Mouse (Mus musculus) CH12.LX (cell line): ENCODE data around the gene Cdh13. TPM values are rescaled to one million over a fixed set of nuclear protein-coding genes. Genes with fewer than 3 reads are reported as not detected.

Source experiments
- DNase-seq: peaks from one replicate; pipeline ENCODE4 v3.0.0-alpha.2; 2013; ENCODE audit errors: extremely low read depth
- H3K27ac ChIP-seq: 2 replicates; pipeline ENCODE4 v1.5.1; 2012; ENCODE audit warnings: low read depth, mild to moderate bottlenecking, control low read depth, moderate library complexity; ENCODE audit not compliant: insufficient read depth
- H3K27me3 ChIP-seq: replicated peaks from 2 replicates; pipeline ENCODE3; 2012; ENCODE audit warnings: inconsistent platforms
- H3K36me3 ChIP-seq, 2 experiments: replicated peaks in 1 of 2; 2 replicates each; pipeline versions ENCODE3 to v1.6.1; 2012; ENCODE audit warnings: inconsistent platforms in 1 of 2, low read length in 1 of 2, mild to moderate bottlenecking in 1 of 2, mixed read lengths in 1 of 2, moderate library complexity in 1 of 2; ENCODE audit not compliant: control insufficient read depth in 1 of 2, insufficient read depth in 1 of 2
- H3K4me1 ChIP-seq, 2 experiments: 2 replicates each; pipeline ENCODE4 v1.6.1; 2012; ENCODE audit warnings: inconsistent platforms in 1 of 2, moderate library complexity in 1 of 2; ENCODE audit not compliant: insufficient read depth in 2 of 2, control insufficient read depth in 1 of 2
- H3K4me2 ChIP-seq: 2 replicates; pipeline ENCODE4 v1.6.1; 2012; ENCODE audit warnings: low read depth, mild to moderate bottlenecking, control low read depth; ENCODE audit not compliant: poor library complexity, insufficient read depth, severe bottlenecking
- H3K4me3 ChIP-seq, 3 experiments: fragments of 150-350 bp in 1 of 3; sonication (generic) in 1 of 3; replicated peaks in 1 of 3; 2 replicates each; pipeline versions ENCODE3 to v1.5.1; 2011 to 2012; ENCODE audit warnings: low read depth in 2 of 3, low read length in 2 of 3, mild to moderate bottlenecking in 2 of 3, moderate library complexity in 2 of 3, control low read depth in 1 of 3, improper control_type of control experiment in 1 of 3, inconsistent platforms in 1 of 3, mixed read lengths in 1 of 3; ENCODE audit not compliant: poor library complexity in 1 of 3
- H3K79me2 ChIP-seq: replicated peaks from 2 replicates; pipeline ENCODE4 v1.6.1; 2012; ENCODE audit warnings: mild to moderate bottlenecking, moderate library complexity; ENCODE audit not compliant: control insufficient read depth, poor library complexity, insufficient read depth, severe bottlenecking; ENCODE audit errors: extremely low read depth
- H3K9ac ChIP-seq: 2 replicates; pipeline ENCODE4 v1.6.1; 2012; ENCODE audit warnings: low read depth, mild to moderate bottlenecking, control low read depth, moderate library complexity; ENCODE audit not compliant: insufficient read depth
- H3K9me3 ChIP-seq: replicated peaks from 2 replicates; pipeline ENCODE3; 2012; ENCODE audit warnings: low read length, inconsistent platforms, mixed read lengths
- BHLHE40 ChIP-seq: IDR thresholded peaks from 2 replicates; pipeline ENCODE4 v1.6.1; 2011; ENCODE audit warnings: mild to moderate bottlenecking, low read depth, low read length, improper control_type of control experiment
- CHD1 ChIP-seq: IDR thresholded peaks from 2 replicates; pipeline ENCODE4 v1.6.1; 2012; ENCODE audit warnings: low read depth, low read length, improper control_type of control experiment, inconsistent platforms
- CHD2 ChIP-seq: IDR thresholded peaks from 2 replicates; pipeline ENCODE4 v1.6.1; 2011; ENCODE audit warnings: low read length, improper control_type of control experiment
- CTCF ChIP-seq, 2 experiments: IDR thresholded peaks in 1 of 2; conservative IDR thresholded peaks in 1 of 2; 2 replicates each; pipeline ENCODE4 v1.5.1; 2011 to 2012; ENCODE audit warnings: low read depth in 2 of 2, low read length in 2 of 2, improper control_type of control experiment in 1 of 2, inconsistent platforms in 1 of 2, mild to moderate bottlenecking in 1 of 2, moderate library complexity in 1 of 2
- ELF1 ChIP-seq: IDR thresholded peaks from 2 replicates; pipeline ENCODE4 v1.6.1; 2014; ENCODE audit warnings: low read depth, mild to moderate bottlenecking, inconsistent platforms, low read length, improper control_type of control experiment
- ETS1 ChIP-seq: conservative IDR thresholded peaks from 2 replicates; pipeline ENCODE4 v1.6.1; 2012; ENCODE audit warnings: low read depth, mild to moderate bottlenecking, inconsistent platforms, low read length, improper control_type of control experiment, moderate library complexity
- GABPA ChIP-seq: IDR thresholded peaks from 2 replicates; pipeline ENCODE4 v1.6.1; 2012; ENCODE audit warnings: low read depth, low read length, improper control_type of control experiment, inconsistent platforms; ENCODE audit not compliant: insufficient replicate concordance
- JUN ChIP-seq: IDR thresholded peaks from 2 replicates; pipeline ENCODE4 v1.6.1; 2011; ENCODE audit warnings: low read depth, mild to moderate bottlenecking, low read length, improper control_type of control experiment, moderate library complexity; ENCODE audit not compliant: insufficient read depth
- JUND ChIP-seq: conservative IDR thresholded peaks from 2 replicates; pipeline ENCODE4 v1.6.1; 2011; ENCODE audit warnings: low read depth, low read length, improper control_type of control experiment
- KAT2A ChIP-seq: IDR thresholded peaks from 2 replicates; pipeline ENCODE4 v1.6.1; 2012; ENCODE audit warnings: low read length, improper control_type of control experiment, inconsistent platforms; ENCODE audit not compliant: insufficient replicate concordance
- MAFK ChIP-seq: IDR thresholded peaks from 2 replicates; pipeline ENCODE4 v1.6.1; 2011; ENCODE audit warnings: low read length, improper control_type of control experiment; ENCODE audit not compliant: insufficient replicate concordance
- MAX ChIP-seq: IDR thresholded peaks from 2 replicates; pipeline ENCODE4 v1.6.1; 2011; ENCODE audit warnings: low read length, improper control_type of control experiment
- MAZ ChIP-seq: IDR thresholded peaks from 2 replicates; pipeline ENCODE4 v1.6.1; 2012; ENCODE audit warnings: low read depth, mild to moderate bottlenecking, inconsistent platforms, low read length, improper control_type of control experiment, moderate library complexity
- MXI1 ChIP-seq: IDR thresholded peaks from 2 replicates; pipeline ENCODE4 v1.6.1; 2011; ENCODE audit warnings: mild to moderate bottlenecking, low read depth, low read length, improper control_type of control experiment
- MYC ChIP-seq: IDR thresholded peaks from 2 replicates; pipeline ENCODE4 v1.6.1; 2011; ENCODE audit warnings: low read depth, mild to moderate bottlenecking, improper control_type of control experiment, low read length
- NELFE ChIP-seq: IDR thresholded peaks from 2 replicates; pipeline ENCODE4 v1.6.1; 2011; ENCODE audit warnings: low read depth, low read length, improper control_type of control experiment
- NRF1 ChIP-seq: IDR thresholded peaks from 2 replicates; pipeline ENCODE4 v1.6.1; 2014; ENCODE audit warnings: low read depth, mild to moderate bottlenecking, inconsistent platforms, low read length, improper control_type of control experiment, moderate library complexity
- POLR2AphosphoS2 ChIP-seq: IDR thresholded peaks from 2 replicates; pipeline ENCODE4 v1.6.1; 2011; ENCODE audit warnings: low read depth, low read length, improper control_type of control experiment
- RCOR1 ChIP-seq: conservative IDR thresholded peaks from 2 replicates; pipeline ENCODE4 v1.6.1; 2012; ENCODE audit warnings: low read depth, mild to moderate bottlenecking, inconsistent platforms, low read length, improper control_type of control experiment
- SIN3A ChIP-seq: IDR thresholded peaks from 2 replicates; pipeline ENCODE4 v1.6.1; 2012; ENCODE audit warnings: low read length, improper control_type of control experiment, inconsistent platforms
- SMC3 ChIP-seq: IDR thresholded peaks from 2 replicates; pipeline ENCODE4 v1.6.1; 2011; ENCODE audit warnings: low read depth, low read length, improper control_type of control experiment
- TBP ChIP-seq: conservative IDR thresholded peaks from 2 replicates; pipeline ENCODE4 v1.6.1; 2011; ENCODE audit warnings: low read depth, low read length, improper control_type of control experiment
- TCF12 ChIP-seq: IDR thresholded peaks from 2 replicates; pipeline ENCODE4 v1.6.1; 2014; ENCODE audit warnings: low read depth, mild to moderate bottlenecking, inconsistent platforms, low read length, improper control_type of control experiment
- UBTF ChIP-seq: IDR thresholded peaks from 2 replicates; pipeline ENCODE4 v1.6.1; 2012; ENCODE audit warnings: low read depth, mild to moderate bottlenecking, inconsistent platforms, low read length, improper control_type of control experiment, moderate library complexity
- USF2 ChIP-seq: conservative IDR thresholded peaks from 2 replicates; pipeline ENCODE4 v1.6.1; 2011; ENCODE audit warnings: low read depth, low read length, improper control_type of control experiment
- ZMIZ1 ChIP-seq: IDR thresholded peaks from 2 replicates; pipeline ENCODE4 v1.6.1; 2012; ENCODE audit warnings: low read depth, mild to moderate bottlenecking, inconsistent platforms, low read length, improper control_type of control experiment
- ZNF384 ChIP-seq: IDR thresholded peaks from 2 replicates; pipeline ENCODE4 v1.6.1; 2012; ENCODE audit warnings: low read depth, low read length, improper control_type of control experiment, inconsistent platforms
- dilution Hi-C: fragments of 300-500 bp; cut with MboI; formaldehyde crosslinking; loops from 2 replicates; pipeline ENCODE4 v1.14.3; 2020; ENCODE audit warnings: low sequenced_read_pairs; ENCODE audit not compliant: extremely low pct_unique_long_range_greater_than_20kb, extremely low pct_ligation_motif_present
- in situ Hi-C: fragments of 300-500 bp; cut with MboI; formaldehyde crosslinking; loops from 3 replicates; pipeline ENCODE4 v1.14.3; 2019; ENCODE audit warnings: low sequenced_read_pairs, low pct_ligation_motif_present, low pct_unique_long_range_greater_than_20kb, mixed read lengths
- polyA plus RNA-seq: library from polyadenylated mRNA; unstranded; fragments of >175 nt; gene quantifications from 2 replicates; pipeline ENCODE4 v1.2.1, GENCODE M21; 2012; ENCODE audit warnings: low read depth; ENCODE audit not compliant: insufficient read length
- total RNA-seq, 2 experiments: library from RNA; depleted of rRNA; stranded (reverse); fragments of 300-350 nt in 1 of 2; fragments of >200 nt in 1 of 2; gene quantifications; 2 replicates each; pipeline ENCODE4 v1.2.3; 2012 to 2014

Gene Cdh13
- total and polyA plus RNA-seq, 3 experiments, result not detected

- dilution Hi-C loops, result no loop called here
- H3K27me3 ChIP-seq, result no peaks in the 10 kb centered on the region
- H3K36me3 ChIP-seq, result no peaks in the 10 kb centered on the region
- H3K79me2 ChIP-seq, result no peaks in the 10 kb centered on the region
- in situ Hi-C loops, result no loop called here
- DNase-seq, result no peak
- H3K27ac ChIP-seq, result no peak overlapping the region
- no peaks in the 10 kb centered on the region for H3K4me1 ChIP-seq
- TF ChIP-seq USF2 (no peak), SMC3 (no peak), KAT2A (no peak), JUN (no peak), BHLHE40 (no peak), MXI1 (no peak), RCOR1 (no peak), ETS1 (no peak), JUND (no peak), MAFK (no peak), ELF1 (no peak), POLR2AphosphoS2 (no peak), NELFE (no peak), SIN3A (no peak), ZMIZ1 (no peak), NRF1 (no peak)
- no peak overlapping the region for H3K9ac ChIP-seq
- no peak overlapping the region for H3K4me2 ChIP-seq
- no peak overlapping the region for H3K4me3 ChIP-seq
- H3K9me3 ChIP-seq, result peaks cover 78% of the 10 kb centered on the region
These were observed 873.0 kb downstream of the Cdh13 start for GRCm38 (mm10) chr8:119156454-119156921.

- no peak overlapping the region for H3K9ac ChIP-seq
These were observed 875.1 kb downstream of the Cdh13 start for GRCm38 (mm10) chr8:119158628-119159027.

More at GRCm38 (mm10) chr8:119158628-119159027, 875.1 kb downstream of the Cdh13 start:
- no peaks in the 10 kb centered on the region for H3K27me3 ChIP-seq
- H3K79me2 ChIP-seq, result no peaks in the 10 kb centered on the region
- no peak for DNase-seq
- dilution Hi-C loops (no loop called here), in situ Hi-C loops (no loop called here)
- no peaks in the 10 kb centered on the region for H3K4me1 ChIP-seq
- H3K4me3 ChIP-seq, result no peak overlapping the region
- H3K27ac ChIP-seq, result no peak overlapping the region
- no peaks in the 10 kb centered on the region for H3K36me3 ChIP-seq
- TF ChIP-seq MXI1 (no peak), SIN3A (no peak), CHD1 (no peak), ZNF384 (no peak), GABPA (no peak), MAX (no peak), MYC (no peak), TCF12 (no peak), TBP (no peak), UBTF (no peak), JUND (no peak), CTCF (conservative IDR thresholded peaks at IDR 0.05 in 1 of 2, IDR thresholded peaks at IDR 0.05 in 1 of 2; ENCODE audit: low read depth in 2 of 2, low read length in 2 of 2) (no peak), NRF1 (no peak), JUN (no peak), CHD2 (no peak), MAZ (no peak), NELFE (no peak), MAFK (no peak), ELF1 (no peak)
- no peak overlapping the region for H3K4me2 ChIP-seq
- H3K9me3 ChIP-seq, result peaks cover 81% of the 10 kb centered on the region
